Mouse (Mus musculus) midbrain, postnatal 0 days (tissue): ENCODE measurements around the gene Qars. TPM values are rescaled to one million over a fixed set of nuclear protein-coding genes. Genes with fewer than 3 reads are reported as not detected.

Experiments
- ATAC-seq: fragments of 200-750 bp; cut with Nextera tagmentation; 2 replicates; pipeline ENCODE4 v1.8.0; 2017; ENCODE audit warnings: moderate number of reproducible peaks, mild to moderate bottlenecking, moderate TSS enrichment, moderate library complexity; ENCODE audit not compliant: low FRiP score
- DNase-seq: peaks from one replicate; pipeline ENCODE4 v3.0.0-alpha.2; 2015; ENCODE audit warnings: low spot score
- H3K27ac ChIP-seq: fragments of 300-500 bp; sonication (generic); 2 replicates; pipeline ENCODE4 v1.5.1; 2014; ENCODE audit warnings: low read depth, mild to moderate bottlenecking, low read length, mixed read lengths
- H3K27me3 ChIP-seq: fragments of 300-500 bp; sonication (generic); 2 replicates; pipeline ENCODE4 v1.6.1; 2014; ENCODE audit warnings: low read length, control low read depth, mixed read lengths; ENCODE audit not compliant: insufficient read depth
- H3K36me3 ChIP-seq: fragments of 300-500 bp; sonication (generic); 2 replicates; pipeline ENCODE4 v1.6.1; 2014; ENCODE audit warnings: low read length, control low read depth, mixed read lengths; ENCODE audit not compliant: insufficient read depth
- H3K4me1 ChIP-seq: fragments of 300-500 bp; sonication (generic); 2 replicates; pipeline ENCODE4 v1.6.1; 2014; ENCODE audit warnings: mild to moderate bottlenecking, control low read depth, antibody characterized with exemption, low read length, mixed read lengths; ENCODE audit not compliant: insufficient read depth
- H3K4me2 ChIP-seq: fragments of 300-500 bp; sonication (generic); 2 replicates; pipeline ENCODE4 v1.6.1; 2014; ENCODE audit warnings: low read depth, mild to moderate bottlenecking, low read length, mixed read lengths; ENCODE audit not compliant: poor library complexity, severe bottlenecking
- H3K4me3 ChIP-seq: fragments of 300-500 bp; sonication (generic); 2 replicates; pipeline ENCODE4 v1.5.1; 2014; ENCODE audit warnings: low read depth, mild to moderate bottlenecking, low read length, moderate library complexity
- H3K9ac ChIP-seq: fragments of 300-500 bp; sonication (generic); replicated peaks from 2 replicates; pipeline ENCODE4 v1.6.1; 2014; ENCODE audit warnings: mild to moderate bottlenecking, low read length, moderate library complexity, mixed read lengths; ENCODE audit not compliant: poor library complexity, severe bottlenecking
- H3K9me3 ChIP-seq: fragments of 300-500 bp; sonication (generic); 2 replicates; pipeline ENCODE4 v1.6.1; 2016; ENCODE audit warnings: low read length, control low read depth
- CTCF ChIP-seq: IDR thresholded peaks from 2 replicates; pipeline ENCODE4 v1.5.1; 2016; ENCODE audit warnings: antibody characterized with exemption, mild to moderate bottlenecking
- WGBS: fragments of 180-500 bp; shearing (Covaris S2); extraction: QIAGEN DNeasy Blood & Tissue Kit; methylation state at CpG from one replicate; pipeline ENCODE4 v1.1.7; 2014; 5-methylcytosine and 5-hydroxymethylcytosine counted together
- polyA plus RNA-seq: library from polyadenylated mRNA; unstranded; fragments of >200 nt; fragmentation: Nextera tagmentation; extraction: Ambion mirVana; gene quantifications from 2 replicates; pipeline ENCODE4 v1.2.1, GENCODE M21; 2015
- total RNA-seq: library from RNA; depleted of rRNA; stranded (reverse); fragments of >200 nt; gene quantifications from 2 replicates; pipeline ENCODE4 v1.2.3, GENCODE M21; 2014

The Qars gene
- total and polyA plus RNA-seq, 2 experiments from 2014 or later = 62.6 to 107 TPM

- DNase-seq = no peak
- H3K4me2 ChIP-seq = peak overlapping the region; percentile 57
- H3K27me3 ChIP-seq = no peaks in the 10 kb centered on the region
- H3K4me1 ChIP-seq = 0 out of 2 replicates have a peak, but pooled peaks cover 9% of the 10 kb centered on the region
- H3K4me3 ChIP-seq = peak overlapping the region; percentile 96
- peak; percentile 1; the same call in 1 of the 2 replicates for ATAC-seq
- no peaks in the 10 kb centered on the region for H3K9me3 ChIP-seq
- peaks cover 26% of the 10 kb centered on the region for H3K36me3 ChIP-seq
- peak overlapping the region; percentile 84 for H3K9ac ChIP-seq
- WGBS = 65% methylated on average over 26 of the region's 26 CpGs
- peak overlapping the region; percentile 97 for H3K27ac ChIP-seq
- no peak for TF ChIP-seq CTCF
Measured at GRCm38 (mm10) chr9:108489702-108490558, 17.6 kb upstream of the Qars start.

- WGBS = under 1% methylated on average over 67 of the region's 69 CpGs
- Histone ChIP-seq H3K27me3 (no peaks in the 10 kb centered on the region), H3K4me1 (0 out of 2 replicates have a peak, but pooled peaks cover 9% of the 10 kb centered on the region), H3K9ac (peak within 1 kb of the TSS; percentile 84), H3K36me3 (peaks cover 32% of the 10 kb centered on the region), H3K4me2 (peak within 1 kb of the TSS; percentile 57), H3K9me3 (no peaks in the 10 kb centered on the region), H3K4me3 (peak within 1 kb of the TSS; percentile 96), H3K27ac (peak within 1 kb of the TSS; percentile 97)
- DNase-seq = peak; percentile 98
- TF ChIP-seq CTCF = no peak
- peak; percentile 93 for ATAC-seq
Measured at GRCm38 (mm10) chr9:108490559-108491285, 16.8 kb upstream of the Qars start, which contains the start of gene Usp19. Usp19 (plus strand) TSS chr9:108490602.

- WGBS = 10% methylated on average over 12 of the region's 12 CpGs
- Histone ChIP-seq H3K36me3 (peaks cover 38% of the 10 kb centered on the region), H3K4me3 (peak overlapping the region; percentile 96), H3K9ac (peak overlapping the region; percentile 84), H3K9me3 (no peaks in the 10 kb centered on the region), H3K4me1 (0 out of 2 replicates have a peak, but pooled peaks cover 9% of the 10 kb centered on the region), H3K27me3 (no peaks in the 10 kb centered on the region), H3K4me2 (peak overlapping the region; percentile 57), H3K27ac (peak overlapping the region; percentile 97)
- no peak for TF ChIP-seq CTCF
- DNase-seq (no peak), ATAC-seq (no peak)
Measured at GRCm38 (mm10) chr9:108491286-108491580, 16.3 kb upstream of the Qars start.

GRCm38 (mm10) chr9:108492043-108492750 is 15.3 kb upstream of the Qars start:
- Histone ChIP-seq H3K27ac (no peak overlapping the region), H3K27me3 (no peaks in the 10 kb centered on the region), H3K9me3 (no peaks in the 10 kb centered on the region), H3K9ac (0 out of 2 replicates have a peak overlapping the region, but pooled peaks have one; percentile 84), H3K4me3 (peak overlapping the region; percentile 96), H3K4me2 (peak overlapping the region; percentile 57), H3K36me3 (peaks cover 47% of the 10 kb centered on the region), H3K4me1 (0 out of 2 replicates have a peak, but pooled peaks cover 9% of the 10 kb centered on the region)
- ATAC-seq = no peak
- no peak for TF ChIP-seq CTCF
- WGBS = 82% methylated on average over 16 of the region's 16 CpGs
- no peak for DNase-seq

GRCm38 (mm10) chr9:108493246-108493645 is 14.3 kb upstream of the Qars start:
- no peak overlapping the region for H3K9ac ChIP-seq
- no peak for TF ChIP-seq CTCF
- no peaks in the 10 kb centered on the region for H3K9me3 ChIP-seq
- no peak for DNase-seq
- no peaks in the 10 kb centered on the region for H3K27me3 ChIP-seq
- H3K27ac ChIP-seq = no peak overlapping the region
- 0 out of 2 replicates have a peak, but pooled peaks cover 9% of the 10 kb centered on the region for H3K4me1 ChIP-seq
- no peak for ATAC-seq
- 97% methylated on average over 8 of the region's 8 CpGs for WGBS
- no peak overlapping the region for H3K4me3 ChIP-seq
- H3K4me2 ChIP-seq = no peak overlapping the region
- H3K36me3 ChIP-seq = peaks cover 57% of the 10 kb centered on the region
